7 mouse cellular contexts compared by ENCODE assay signal in genomic region chr9:30137611-30138287, GRCm38 (mm10).
DNase-seq lines count a peak whose midpoint lies in the region; ATAC-seq lines count a peak whose summit lies in the region.

No protein-coding gene starts in this region.

- no peaks in the 10 kb centered on the region for H3K9me3 ChIP-seq in embryonic facial prominence, embryonic 10.5 days
- H3K9me3 ChIP-seq in intestine, embryonic 15.5 days, result no peaks in the 10 kb centered on the region
- H3K9me3 ChIP-seq in midbrain, embryonic 11.5 days (ENCODE audit: control insufficient read depth, low read length), result no peaks in the 10 kb centered on the region
- no peaks in the 10 kb centered on the region for H3K9me3 ChIP-seq in stomach, embryonic 14.5 days (ENCODE audit: control insufficient read depth, low read depth, low read length)

- peak overlapping the region; percentile 5; the same call in 1 of the 2 replicates for H3K4me2 ChIP-seq in intestine, embryonic 15.5 days (replicated peaks)
- no peak overlapping the region for H3K4me2 ChIP-seq in midbrain, embryonic 11.5 days
- 0 out of 2 replicates have a peak overlapping the region, but pooled peaks have one; percentile 2 for H3K4me2 ChIP-seq in stomach, embryonic 14.5 days (replicated peaks; ENCODE audit: low read depth, low read length)

- H3K27ac ChIP-seq in embryonic facial prominence, embryonic 10.5 days (replicated peaks), result 0 out of 2 replicates have a peak overlapping the region, but pooled peaks have one; percentile 20
- H3K27ac ChIP-seq in intestine, embryonic 15.5 days, result no peak overlapping the region
- no peak overlapping the region for H3K27ac ChIP-seq in midbrain, embryonic 11.5 days (ENCODE audit: low read depth, low read length)
- no peak overlapping the region for H3K27ac ChIP-seq in stomach, embryonic 14.5 days (ENCODE audit: low read length)

- intact Hi-C loops in left cerebral cortex, postnatal 14 days (cut with DNase I), result loop anchor here (5.0 kb wide), 1 partner anchor 475 kb away; no protein-coding TSS in a partner anchor

- 31% methylated on average over 14 of the region's 14 CpGs for WGBS in embryonic facial prominence, embryonic 10.5 days
- 27% methylated on average over 14 of the region's 14 CpGs for WGBS in intestine, embryonic 15.5 days
- 31% methylated on average over 14 of the region's 14 CpGs for WGBS in midbrain, embryonic 11.5 days
- 26% methylated on average over 14 of the region's 14 CpGs for WGBS in stomach, embryonic 14.5 days

- H3K27me3 ChIP-seq in embryonic facial prominence, embryonic 10.5 days (replicated peaks; ENCODE audit: low read depth, poor library complexity, severe bottlenecking), result no peaks in the 10 kb centered on the region
- H3K27me3 ChIP-seq in intestine, embryonic 15.5 days (replicated peaks), result no peaks in the 10 kb centered on the region
- no peaks in the 10 kb centered on the region for H3K27me3 ChIP-seq in midbrain, embryonic 11.5 days (ENCODE audit: control insufficient read depth, insufficient read depth, low read length)
- H3K27me3 ChIP-seq in stomach, embryonic 14.5 days (ENCODE audit: control insufficient read depth, insufficient read depth, low read length), result no peaks in the 10 kb centered on the region

- peak overlapping the region; percentile 33 for H3K4me3 ChIP-seq in embryonic facial prominence, embryonic 10.5 days
- no peak overlapping the region for H3K4me3 ChIP-seq in intestine, embryonic 15.5 days (replicated peaks)
- H3K4me3 ChIP-seq in midbrain, embryonic 11.5 days (ENCODE audit: low read depth, low read length), result no peak overlapping the region
- no peak overlapping the region for H3K4me3 ChIP-seq in stomach, embryonic 14.5 days (ENCODE audit: low read depth, low read length)

- peaks cover 7% of the 10 kb centered on the region for H3K4me1 ChIP-seq in embryonic facial prominence, embryonic 10.5 days
- peaks cover 10% of the 10 kb centered on the region; the same call in 1 of the 2 replicates for H3K4me1 ChIP-seq in intestine, embryonic 15.5 days (replicated peaks)
- H3K4me1 ChIP-seq in midbrain, embryonic 11.5 days (ENCODE audit: control insufficient read depth, insufficient read depth, low read length), result peaks cover 4% of the 10 kb centered on the region; the same call in 1 of the 2 replicates
- peaks cover 4% of the 10 kb centered on the region; the same call in 1 of the 2 replicates for H3K4me1 ChIP-seq in stomach, embryonic 14.5 days (ENCODE audit: control insufficient read depth, insufficient read depth, low read length)

- no peak overlapping the region for H3K9ac ChIP-seq in intestine, embryonic 15.5 days
- H3K9ac ChIP-seq in midbrain, embryonic 11.5 days (ENCODE audit: low read length), result no peak overlapping the region; the same call in 1 of the 2 replicates
- no peak overlapping the region for H3K9ac ChIP-seq in stomach, embryonic 14.5 days (replicated peaks; ENCODE audit: low read depth, low read length)

- H3K36me3 ChIP-seq in embryonic facial prominence, embryonic 10.5 days (replicated peaks), result no peaks in the 10 kb centered on the region
- no peaks in the 10 kb centered on the region for H3K36me3 ChIP-seq in intestine, embryonic 15.5 days
- no peaks in the 10 kb centered on the region for H3K36me3 ChIP-seq in midbrain, embryonic 11.5 days (ENCODE audit: control insufficient read depth, insufficient read depth, low read length)
- no peaks in the 10 kb centered on the region for H3K36me3 ChIP-seq in stomach, embryonic 14.5 days (ENCODE audit: control insufficient read depth, insufficient read depth, low read length)

- peak; percentile 65 for ATAC-seq in intestine, embryonic 15.5 days
- peak; percentile 59 for ATAC-seq in midbrain, embryonic 11.5 days (ENCODE audit: low FRiP score)
- no peak for ATAC-seq in stomach, embryonic 14.5 days (ENCODE audit: insufficient number of reproducible peaks, insufficient read depth, low FRiP score, low read depth)

- peak; percentile 95 for DNase-seq in brain, adult 2 months (ENCODE audit: low read depth, low spot score)
- peak; percentile 87 for DNase-seq in embryonic facial prominence, embryonic 10.5 days (ENCODE audit: low spot score)
- peak; percentile 70 to 85 for DNase-seq in gastrocnemius, postnatal 4 days (ENCODE audit: low spot score in 2 of 2)
- peak; percentile 71 to 77 for DNase-seq in left cerebral cortex, postnatal 14 days (ENCODE audit: low spot score in 2 of 2)
- DNase-seq in midbrain, embryonic 11.5 days (ENCODE audit: low spot score, missing footprints), result peak; percentile 98
